Mouse (Mus musculus) retina, postnatal 1 day (tissue): ENCODE data around the gene Clic4.

Experiments
- DNase-seq: peaks from one replicate; pipeline ENCODE4 v3.0.0-alpha.2; 2012

The Clic4 gene

DNA sequence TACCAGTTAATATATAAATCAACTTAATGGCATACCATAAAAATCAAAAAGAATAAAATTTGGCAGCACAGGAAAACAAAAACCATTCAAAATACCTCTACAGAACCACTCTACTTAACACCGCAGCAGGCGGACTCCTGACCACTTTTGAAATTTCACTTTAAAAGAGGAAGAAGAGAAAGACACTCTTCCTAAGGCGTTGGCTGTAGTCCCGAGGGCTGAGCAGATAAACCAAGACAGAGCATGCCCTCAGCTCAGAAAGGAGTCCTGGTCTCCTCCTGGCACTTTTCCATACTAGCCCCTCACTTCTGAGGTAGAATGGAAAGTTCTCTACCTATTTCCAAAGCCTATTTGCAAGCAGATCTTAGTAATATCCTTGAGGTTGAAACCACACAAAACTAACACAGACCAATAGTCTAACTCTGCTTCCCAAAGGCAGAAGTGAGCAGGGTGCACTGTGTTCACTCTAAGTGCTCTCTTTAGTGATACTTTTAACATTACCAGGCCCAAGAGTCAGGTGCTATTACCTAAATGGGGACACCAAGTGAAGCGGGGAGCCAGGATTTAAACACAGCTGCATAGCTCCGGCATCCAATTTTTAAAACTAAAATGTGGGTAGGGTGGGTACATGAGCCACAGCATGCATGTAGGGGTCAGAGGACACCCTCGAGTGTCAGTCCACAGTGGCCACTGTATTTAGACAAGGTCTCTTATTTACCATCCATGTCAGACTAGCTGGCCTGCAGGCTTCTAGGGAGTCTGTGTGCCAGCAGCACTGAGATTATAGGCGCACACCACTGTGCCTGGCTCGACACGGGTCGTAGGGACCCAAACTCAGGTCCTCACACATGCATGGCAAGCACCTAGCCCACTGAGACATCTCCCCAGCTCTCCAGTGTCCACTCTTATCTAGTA lies 15.8 kb downstream of the Clic4 start:
- DNase-seq = no peak

GRCm38 (mm10) chr4:135254770-135255169 lies 17.8 kb downstream of the Clic4 start:
- DNase-seq = peak; percentile 43

DNA sequence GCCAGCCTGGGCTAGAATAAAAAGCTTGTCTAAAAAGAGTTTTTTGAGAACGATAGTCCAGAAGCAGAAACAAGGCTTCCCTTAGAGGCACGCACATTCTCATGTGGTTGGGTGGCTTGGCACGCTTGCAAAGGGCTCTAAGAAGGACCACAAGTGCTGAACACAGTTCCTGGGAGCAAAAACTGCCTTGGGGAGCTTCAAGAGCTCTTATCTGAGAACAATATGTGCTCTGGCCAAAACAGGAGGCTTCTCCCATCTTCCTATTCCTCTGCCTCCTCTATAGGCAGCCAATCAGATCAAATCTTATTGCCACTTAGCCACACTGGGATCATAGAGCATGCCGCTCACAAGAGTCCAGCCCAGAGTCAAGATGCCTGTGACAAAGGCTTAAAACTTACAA lies 18.3 kb downstream of the Clic4 start:
- peak; percentile 26 for DNase-seq

GRCm38 (mm10) chr4:135253239-135254039 lies 19.2 kb downstream of the Clic4 start:
- no peak for DNase-seq

GRCm38 (mm10) chr4:135251801-135252200 lies 20.8 kb downstream of the Clic4 start:
- no peak for DNase-seq

DNA sequence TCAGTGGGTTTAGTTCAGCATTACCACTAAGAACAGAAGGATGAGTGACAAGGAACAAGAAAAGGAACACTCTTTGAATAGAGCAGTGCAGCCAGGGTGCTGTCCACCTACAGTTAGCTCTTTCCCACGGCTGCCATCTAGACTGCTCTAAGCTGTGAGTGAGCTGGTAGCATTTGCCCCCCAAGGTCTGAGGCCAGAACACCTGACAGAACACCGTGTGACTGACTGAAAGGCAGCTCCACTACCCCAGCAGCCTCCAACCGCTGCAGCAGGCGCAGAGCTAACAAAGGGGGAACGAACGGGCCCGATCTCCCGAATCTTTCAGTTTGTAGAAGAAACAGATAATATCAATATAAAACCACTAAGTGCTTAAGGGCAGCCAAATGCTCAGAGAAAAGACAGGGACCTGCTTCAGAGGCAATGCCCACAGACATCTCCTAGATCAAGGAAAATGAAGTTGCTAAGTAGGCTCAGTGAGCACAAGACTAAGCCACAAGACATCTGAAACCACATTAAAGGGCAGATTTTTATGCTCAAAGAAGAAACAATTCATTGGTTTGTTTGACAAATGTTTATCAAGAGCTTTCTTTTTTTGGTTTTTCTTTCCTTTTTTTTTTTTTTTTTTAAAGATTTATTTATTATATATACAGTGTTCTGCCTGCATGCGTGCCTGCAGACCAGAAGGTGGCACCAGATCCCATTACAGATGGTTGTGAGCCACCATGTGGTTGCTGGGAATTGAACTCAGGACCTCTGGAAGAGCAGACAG lies 24.2 kb downstream of the Clic4 start:
- no peak for DNase-seq

GRCm38 (mm10) chr4:135246866-135247756 lies 25.5 kb downstream of the Clic4 start:
- no peak for DNase-seq

DNA sequence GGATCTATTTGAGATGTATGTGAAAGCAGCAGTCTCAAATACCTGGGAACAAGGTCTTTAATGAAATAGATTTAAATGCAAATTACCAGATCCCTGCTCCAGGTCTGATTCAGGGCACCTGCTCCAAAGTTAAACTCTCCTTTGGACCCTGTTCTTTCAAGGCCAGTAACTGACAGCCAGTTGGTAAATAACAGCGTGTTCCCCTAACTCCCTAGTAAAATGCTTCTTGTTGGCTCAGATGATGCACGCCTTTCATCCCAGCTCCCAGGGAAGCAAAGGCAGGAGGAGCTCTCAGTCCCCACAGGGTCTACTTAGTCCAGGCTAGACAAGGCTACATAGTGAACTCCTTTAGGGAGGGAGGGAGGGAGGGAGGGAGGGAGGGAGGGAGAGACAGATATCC lies 26.2 kb downstream of the Clic4 start:
- DNase-seq = no peak

- DNase-seq = no peak
Observed at GRCm38 (mm10) chr4:135245841-135246240, 26.8 kb downstream of the Clic4 start.

GRCm38 (mm10) chr4:135244335-135244734 lies 28.3 kb downstream of the Clic4 start:
- peak; percentile 49 for DNase-seq

DNA sequence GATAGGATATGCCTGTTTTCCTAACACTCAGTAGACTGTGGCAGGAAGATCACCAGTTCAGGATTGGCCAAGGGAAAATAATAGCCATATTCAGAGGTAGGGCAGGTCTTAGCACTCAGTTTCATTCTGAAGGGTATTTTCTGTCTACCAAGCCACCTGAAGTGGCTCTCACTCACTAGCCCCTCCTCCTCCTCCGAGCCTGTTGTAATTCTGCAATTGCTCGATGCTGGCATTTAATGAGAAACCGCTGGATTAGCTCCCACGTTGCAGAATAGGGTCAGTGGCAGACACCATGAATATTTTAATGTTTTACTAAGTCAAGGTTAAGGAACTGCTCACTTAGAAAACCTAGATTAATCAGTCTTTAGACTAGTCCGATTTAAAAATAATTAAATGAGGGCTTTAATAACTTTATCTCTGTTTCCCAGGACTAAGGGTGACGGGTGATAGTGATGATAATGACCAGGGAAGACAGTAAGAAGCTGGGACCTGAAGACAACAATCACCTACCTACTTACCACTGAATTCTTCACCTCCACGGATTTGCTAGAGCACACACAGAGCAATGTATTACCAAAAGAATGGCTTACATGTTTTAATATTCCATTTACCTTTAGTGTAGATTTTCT lies 29.6 kb downstream of the Clic4 start:
- no peak for DNase-seq

DNA sequence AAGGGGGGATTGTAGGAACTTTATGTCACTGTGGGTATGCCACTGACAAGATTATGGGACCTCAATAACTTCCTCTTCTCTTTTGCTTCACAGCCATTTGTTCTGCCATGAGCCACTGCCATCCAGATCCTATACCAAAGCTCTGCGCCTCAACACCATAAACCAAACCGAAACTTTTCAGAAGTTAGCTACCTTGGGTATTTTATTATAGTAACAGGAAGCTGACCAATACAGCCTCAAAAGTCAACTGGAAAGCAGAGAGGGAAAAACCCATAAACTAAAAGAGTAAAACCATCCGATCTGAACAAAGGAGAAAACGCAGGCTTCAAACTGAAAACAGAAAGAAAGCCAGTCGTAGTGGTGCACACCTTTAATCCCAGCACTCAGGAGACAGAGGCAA lies 30.2 kb downstream of the Clic4 start:
- DNase-seq = no peak

DNA sequence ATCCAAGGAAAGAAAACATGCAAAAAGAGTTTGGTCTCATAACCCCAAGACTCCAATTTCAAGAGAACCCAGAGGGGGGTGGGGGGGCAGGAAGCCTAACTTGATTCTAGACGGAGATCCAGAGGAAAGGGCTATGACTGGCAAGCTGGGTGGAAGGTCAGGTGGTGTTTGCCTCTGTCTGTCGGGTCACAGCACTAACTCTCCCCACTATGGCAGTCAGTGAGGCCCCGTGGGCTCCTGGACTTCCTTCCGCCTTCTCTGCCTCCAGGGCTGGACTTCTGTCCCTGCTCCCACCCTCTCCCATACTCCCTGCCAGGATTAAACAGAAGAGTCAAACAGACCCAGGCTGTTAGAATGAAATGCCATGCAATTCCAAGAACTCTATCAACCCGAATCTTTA lies 30.9 kb downstream of the Clic4 start:
- DNase-seq = no peak

DNA sequence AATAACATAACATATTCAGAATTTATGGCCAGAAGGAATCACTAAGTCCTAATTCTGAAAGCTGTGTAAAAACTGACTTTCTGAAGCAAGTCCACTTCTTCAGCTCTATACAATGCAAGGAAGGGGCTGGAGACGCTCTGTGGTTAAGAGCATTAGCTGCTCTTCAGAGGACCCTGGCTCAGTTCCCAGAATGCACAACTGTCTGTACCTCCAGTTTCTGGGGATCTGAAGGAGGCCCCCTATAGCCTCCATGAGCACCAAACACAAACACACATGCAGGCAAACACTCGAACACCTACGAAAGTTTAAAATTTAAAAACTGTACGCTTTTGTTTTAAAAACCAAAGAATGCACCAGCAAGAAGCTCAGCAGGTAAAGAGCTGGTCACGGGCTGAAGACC lies 31.5 kb downstream of the Clic4 start:
- DNase-seq = peak; percentile 24

DNA sequence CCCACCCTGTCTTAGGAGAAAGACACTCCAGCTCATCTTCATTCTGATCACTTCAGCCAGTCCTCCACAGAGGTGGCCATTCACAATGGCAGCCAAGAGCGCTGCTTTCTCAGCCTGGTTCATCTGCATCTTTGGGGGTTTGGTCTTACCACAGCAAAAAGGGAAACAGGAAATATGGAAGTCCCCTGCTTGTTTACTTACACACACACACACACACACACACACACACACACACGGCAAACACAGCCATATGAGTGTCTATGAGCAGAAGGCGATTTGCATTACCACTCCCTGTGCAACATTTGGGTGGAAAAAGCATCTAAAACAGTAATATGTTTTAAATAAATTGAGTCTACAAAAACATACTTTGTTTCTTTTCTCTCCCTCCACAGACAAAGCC lies 32.3 kb downstream of the Clic4 start:
- DNase-seq = no peak

- DNase-seq = peak; percentile 16
Observed at GRCm38 (mm10) chr4:135238706-135239510, 33.7 kb downstream of the Clic4 start.

GRCm38 (mm10) chr4:135236658-135237057 lies 36.0 kb downstream of the Clic4 start:
- DNase-seq = no peak

DNA sequence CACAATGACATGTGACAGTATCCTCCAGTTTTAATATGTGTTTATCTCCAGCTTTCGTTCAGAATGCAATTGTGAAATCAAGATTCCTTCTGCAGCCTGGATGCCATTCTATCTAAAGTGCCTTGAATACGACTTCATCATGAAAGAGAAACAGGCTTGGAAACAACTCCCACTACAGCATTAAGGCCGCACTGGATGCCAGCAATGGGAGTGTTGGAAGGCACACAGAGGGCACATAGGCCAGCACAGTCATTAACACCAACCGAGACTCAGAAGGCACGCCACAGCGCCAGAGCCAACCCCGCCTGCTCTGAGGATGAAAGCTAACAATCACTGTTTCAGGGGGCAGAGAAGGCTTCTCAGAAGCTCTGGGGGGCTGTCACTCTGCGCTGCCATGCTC lies 37.1 kb downstream of the Clic4 start:
- no peak for DNase-seq

DNA sequence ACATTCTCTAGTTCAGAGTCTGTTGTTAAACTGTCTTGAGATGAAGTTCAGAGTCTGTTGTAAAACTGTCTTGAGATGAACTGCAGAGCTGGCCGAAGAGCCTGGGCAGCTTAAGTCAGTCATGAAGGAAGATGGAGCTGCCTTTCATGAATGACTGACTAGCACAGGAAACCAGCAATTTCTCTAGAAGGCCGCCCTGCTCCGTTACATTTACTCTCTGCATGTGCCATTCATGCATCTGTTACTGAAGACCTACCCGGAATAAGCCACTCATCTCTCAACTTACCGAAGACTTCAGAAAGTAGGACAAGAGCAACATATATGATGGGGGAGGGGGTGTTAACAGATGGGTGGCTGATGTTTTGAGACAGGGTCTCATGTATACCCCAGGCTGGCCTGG lies 40.1 kb downstream of the Clic4 start:
- DNase-seq = no peak

DNA sequence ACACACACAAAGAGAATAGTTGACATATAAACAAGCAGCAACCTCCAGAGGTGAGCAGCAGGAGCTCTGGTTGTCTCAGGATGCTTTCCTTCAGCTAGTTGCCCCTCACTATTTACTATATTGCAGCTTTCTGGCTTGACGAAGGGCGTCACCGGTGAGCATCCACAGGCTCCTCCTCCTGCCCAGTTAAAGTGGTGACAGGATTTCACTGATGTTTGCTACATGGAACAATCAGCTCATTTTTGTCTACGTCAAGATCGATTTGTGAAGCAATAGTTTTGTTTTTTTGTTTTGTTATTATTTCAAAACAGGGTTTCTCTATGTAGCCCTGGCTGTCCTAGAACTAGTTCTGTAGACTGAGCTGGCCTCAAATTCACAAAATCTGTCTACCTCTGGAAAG lies 41.1 kb downstream of the Clic4 start:
- DNase-seq = no peak

DNA sequence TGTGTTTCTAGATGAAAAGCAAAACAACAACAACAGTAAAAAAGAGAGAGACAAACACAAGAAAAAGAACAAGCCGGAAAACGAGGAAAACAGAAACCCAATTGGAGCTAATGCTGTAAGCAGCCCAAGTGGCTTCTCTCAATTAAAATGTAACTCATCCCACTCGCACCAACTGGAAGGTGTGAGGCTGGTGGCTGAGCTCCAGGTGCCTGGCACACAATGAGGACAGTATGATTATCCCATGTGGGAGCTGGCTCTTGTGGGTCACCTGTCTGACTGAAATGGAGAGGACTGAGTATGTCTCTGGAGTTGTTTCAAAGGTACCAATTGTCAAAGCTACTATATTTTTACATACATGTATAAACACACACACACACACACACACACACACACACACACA lies 41.5 kb downstream of the Clic4 start:
- no peak for DNase-seq
